Mouse (Mus musculus): ENCODE measurements around the gene Tmprss2. TPM values are rescaled to one million over a fixed set of nuclear protein-coding genes. Genes with fewer than 3 reads are reported as not detected.

Tmprss2 gene
- polyA plus RNA-seq, 1 experiment from 2014 or later = not detected

Other genes starting within 250 kb of the Tmprss2 start
- gene Mx1, start 148.3 kb downstream of the Tmprss2 start, polyA plus RNA-seq (2014; fragmentation: Nextera tagmentation; extraction: Ambion mirVana) = 0.25 TPM in 1 of 2 replicates, not detected in the other
- gene Fam3b, start 96.4 kb downstream of the Tmprss2 start, polyA plus RNA-seq (2014; fragmentation: Nextera tagmentation; extraction: Ambion mirVana) = not detected in 2 replicates
- gene Ripk4, start 152.6 kb upstream of the Tmprss2 start, polyA plus RNA-seq (2014; fragmentation: Nextera tagmentation; extraction: Ambion mirVana) = 0.76 and 0.83 TPM in 2 replicates
- gene Prdm15, start 240.7 kb upstream of the Tmprss2 start, polyA plus RNA-seq (2014; fragmentation: Nextera tagmentation; extraction: Ambion mirVana) = 9.2 and 10.0 TPM in 2 replicates

All from hindbrain, embryonic 14.5 days (tissue).